ENCODE assay signal across 9 mouse cellular contexts in genomic region chr5:144162813-144163517, GRCm38 (mm10). TPM values are rescaled to one million over a fixed set of nuclear protein-coding genes. Genes with fewer than 3 reads are reported as not detected.
DNase-seq lines count a peak whose midpoint lies in the region; TF ChIP-seq lines count a peak whose summit lies in the region.
"Had no signal": no experiment of that assay in that cellular context is flagged by ENCODE, and none has a peak within 500 bp of the region (broad histone marks: within the 10 kb centered on the region; RNA-seq: fewer than 3 reads in every experiment).

No protein-coding gene starts in this region.

- H3K4me3 ChIP-seq in left cerebral cortex, adult 2 months = no peak overlapping the region
- H3K4me3 ChIP-seq in brown adipose tissue, adult 24 weeks (ENCODE audit: insufficient read depth, low read depth, low read length) = no peak overlapping the region
- H3K4me3 ChIP-seq: lung, embryonic 15.5 days had no signal

- TF ChIP-seq CTCF in left cerebral cortex, adult 2 months (IDR thresholded peaks at IDR 0.05) = no peak

- H3K27ac ChIP-seq in left cerebral cortex, adult 2 months = 0 out of 2 replicates have a peak overlapping the region, but pooled peaks have one; percentile 5
- H3K27ac ChIP-seq in brown adipose tissue, adult 24 weeks (replicated peaks; ENCODE audit: low read depth, low read length) = 0 out of 2 replicates have a peak overlapping the region, but pooled peaks have one; percentile 23
- H3K27ac ChIP-seq: lung, embryonic 15.5 days had no signal

- intact Hi-C loops in left cerebral cortex, adult 2 months (cut with DNase I) = no loop called here

- DNase-seq in left cerebral cortex, adult 2 months (ENCODE audit: extremely low spot score in 1 of 2, low spot score in 2 of 2) = no peak
- DNase-seq in left cerebral cortex, adult 11 months (ENCODE audit: low spot score) = no peak
- DNase-seq in kidney, adult 8-10 months = peak; percentile 79 to 90
- peak; percentile 70 to 80 for DNase-seq in lung, postnatal 4 days
- DNase-seq in right cerebral cortex, postnatal 14 days = no peak
- no peak for DNase-seq in neural tube, embryonic 10.5 days (ENCODE audit: extremely low spot score, low spot score)
- DNase-seq in adrenal gland, adult 18-20 months (ENCODE audit: low spot score in 2 of 2) = no peak

- H3K4me1 ChIP-seq in brown adipose tissue, adult 24 weeks (ENCODE audit: control insufficient read depth, insufficient read depth, insufficient read length, low read length) = peaks cover 4% of the 10 kb centered on the region; the same call in 1 of the 2 replicates

RNA-seq across cellular contexts. Expression of gene Bhlha15, which starts 27.1 kb away (rescaled TPM):
- total RNA-seq in left cerebral cortex, adult 2 months (2021) = under 1 TPM; 0.35 to 0.43 TPM
- not detected in 2 replicates for polyA plus RNA-seq in brown adipose tissue, adult 24 weeks (2012; ENCODE audit: insufficient read depth, insufficient read length, missing spikeins)
- under 1 TPM; 0.32 to 0.40 TPM for total RNA-seq in adrenal gland, adult 18-20 months (2021)

Comparison
In these comparisons a context has a peak if more than half of its experiments do, and no peak if none do; other contexts are left out.
1. DNase-seq: peak in kidney, adult 8-10 months (2 of 2) and lung, postnatal 4 days (2 of 2); none in left cerebral cortex, adult 2 months (0 of 2), left cerebral cortex, adult 11 months (single experiment), right cerebral cortex, postnatal 14 days (single experiment), neural tube, embryonic 10.5 days (single experiment) and adrenal gland, adult 18-20 months (0 of 2).